Mouse (Mus musculus): ENCODE data around the gene Cngb1.

The Cngb1 gene

GRCm38 (mm10) chr8:95201491-95201890 is 104.9 kb downstream of the Cngb1 start:
- no peak for DNase-seq (ENCODE audit: low read depth, low spot score)

GRCm38 (mm10) chr8:95200001-95200405 is 106.4 kb downstream of the Cngb1 start:
- no peak for DNase-seq (ENCODE audit: low read depth, low spot score)

- DNase-seq (ENCODE audit: low read depth, low spot score): no peak
These were observed 110.7 kb downstream of the Cngb1 start for GRCm38 (mm10) chr8:95195728-95196127.

GRCm38 (mm10) chr8:95191497-95192175 is 114.7 kb downstream of the Cngb1 start:
- no peak for DNase-seq (ENCODE audit: low read depth, low spot score)
